Mouse (Mus musculus) C2C12 (cell line): ENCODE measurements around the gene Bmp2. TPM values are rescaled to one million over a fixed set of nuclear protein-coding genes. Genes with fewer than 3 reads are reported as not detected.

Source experiments
- H3K27me3 ChIP-seq: one replicate; pipeline ENCODE4 v1.6.1; 2011; ENCODE audit not compliant: control insufficient read depth, insufficient read depth, insufficient read length
- H3K36me3 ChIP-seq: one replicate; pipeline ENCODE4 v1.6.1; 2011; ENCODE audit not compliant: control insufficient read depth, insufficient read depth
- H3K4me3 ChIP-seq: one replicate; pipeline ENCODE4 v1.5.1; 2011; ENCODE audit warnings: mild to moderate bottlenecking, control low read depth; ENCODE audit not compliant: poor library complexity, insufficient read depth, severe bottlenecking
- H3K79me2 ChIP-seq: one replicate; pipeline ENCODE4 v1.6.1; 2011; ENCODE audit not compliant: control insufficient read depth, insufficient read depth
- H3K79me3 ChIP-seq: one replicate; pipeline ENCODE4 v1.6.1; 2011; ENCODE audit warnings: low read depth, control low read depth
- H3ac ChIP-seq: one replicate; pipeline ENCODE3; 2011; ENCODE audit warnings: low read depth; ENCODE audit not compliant: control insufficient read depth, insufficient read length
- CEBPB ChIP-seq: IDR thresholded peaks from one replicate; pipeline ENCODE4 v1.6.1; 2011; ENCODE audit warnings: low read depth, mild to moderate bottlenecking, control low read depth, moderate library complexity
- CTCF ChIP-seq: IDR thresholded peaks from one replicate; pipeline ENCODE4 v1.5.1; 2011; ENCODE audit not compliant: control insufficient read depth, insufficient read depth, insufficient read length
- FOSL1 ChIP-seq: IDR thresholded peaks from one replicate; pipeline ENCODE4 v1.8.0; 2011; ENCODE audit warnings: mild to moderate bottlenecking, low read length; ENCODE audit not compliant: poor library complexity, insufficient read depth, severe bottlenecking
- MAX ChIP-seq: IDR thresholded peaks from one replicate; pipeline ENCODE4 v1.6.1; 2011; ENCODE audit warnings: mild to moderate bottlenecking, control low read depth
- MYOD1 ChIP-seq: IDR thresholded peaks from one replicate; pipeline ENCODE4 v1.6.1; 2011; ENCODE audit warnings: low read depth; ENCODE audit not compliant: control insufficient read depth, insufficient read length
- MYOG ChIP-seq: IDR thresholded peaks from one replicate; pipeline ENCODE4 v1.6.1; 2011; ENCODE audit not compliant: control insufficient read depth, insufficient read length; ENCODE audit errors: extremely low read depth
- USF1 ChIP-seq: IDR thresholded peaks from one replicate; pipeline ENCODE4 v1.6.1; 2011; ENCODE audit warnings: low read depth, mild to moderate bottlenecking, control low read depth, moderate library complexity
- long read RNA-seq, 2 experiments: library from polyadenylated mRNA; unstranded; transcript quantifications; one replicate each; pipeline ENCODE4 v2.0.0; 2019 to 2020
- polyA plus RNA-seq: library from polyadenylated mRNA; unstranded; fragments of >200 nt; fragmentation: generic; extraction: Trizol; gene quantifications from one replicate; pipeline ENCODE4 v1.2.1, GENCODE M21; 2012; ENCODE audit warnings: missing spikeins

The Bmp2 gene
- polyA plus RNA-seq: 0.16 TPM
- long read RNA-seq, experiment 1: 0 reads
- long read RNA-seq, experiment 2, partial matches to known transcripts: 0 of 1 reads
- long read RNA-seq, experiment 2, other reads (novel, unspliced or antisense): 0 of 1 reads

GRCm38 (mm10) chr2:133552031-133552841 is at the start of gene Bmp2:
Gene Bmp2, plus strand, starts transcription at chr2:133552159.
- no peak for TF ChIP-seq MAX
- TF ChIP-seq CEBPB: no peak
- TF ChIP-seq MYOD1: no peak
- no peak for TF ChIP-seq CTCF
- no peak for TF ChIP-seq USF1
- no peak for TF ChIP-seq FOSL1
- TF ChIP-seq MYOG: no peak

GRCm38 (mm10) chr2:133505678-133506077 is 46.3 kb upstream of the Bmp2 start:
- Histone ChIP-seq H3K4me3 (no peak overlapping the region), H3K79me2 (no peaks in the 10 kb centered on the region)

More at GRCm38 (mm10) chr2:133552031-133552841, at the start of gene Bmp2:
- Histone ChIP-seq H3K27me3 (no peaks in the 10 kb centered on the region), H3ac (no peak within 1 kb of the TSS), H3K36me3 (no peaks in the 10 kb centered on the region), H3K79me3 (no peaks in the 10 kb centered on the region), H3K4me3 (no peak within 1 kb of the TSS), H3K79me2 (no peaks in the 10 kb centered on the region)

GRCm38 (mm10) chr2:133507045-133507444 is 44.9 kb upstream of the Bmp2 start:
- H3K36me3 ChIP-seq: no peaks in the 10 kb centered on the region
- no peaks in the 10 kb centered on the region for H3K79me2 ChIP-seq
- TF ChIP-seq MYOD1 (no peak), CEBPB (no peak), MAX (no peak), CTCF (no peak), USF1 (no peak), FOSL1 (no peak), MYOG (no peak)
- no peaks in the 10 kb centered on the region for H3K27me3 ChIP-seq
- H3K4me3 ChIP-seq: no peak overlapping the region
- H3ac ChIP-seq: no peak overlapping the region
- H3K79me3 ChIP-seq: no peaks in the 10 kb centered on the region

More at GRCm38 (mm10) chr2:133505678-133506077, 46.3 kb upstream of the Bmp2 start:
- TF ChIP-seq MAX (no peak), MYOG (no peak), CTCF (no peak), FOSL1 (no peak), MYOD1 (no peak), USF1 (no peak), CEBPB (no peak)
- no peaks in the 10 kb centered on the region for H3K27me3 ChIP-seq
- H3ac ChIP-seq: no peak overlapping the region
- no peaks in the 10 kb centered on the region for H3K79me3 ChIP-seq
- no peaks in the 10 kb centered on the region for H3K36me3 ChIP-seq

GRCm38 (mm10) chr2:133509141-133509540 is 42.8 kb upstream of the Bmp2 start:
- no peaks in the 10 kb centered on the region for H3K79me2 ChIP-seq
- H3ac ChIP-seq: no peak overlapping the region
- TF ChIP-seq CTCF: no peak
- no peak for TF ChIP-seq MYOG
- no peak overlapping the region for H3K4me3 ChIP-seq
- no peaks in the 10 kb centered on the region for H3K27me3 ChIP-seq
- no peaks in the 10 kb centered on the region for H3K36me3 ChIP-seq
- no peaks in the 10 kb centered on the region for H3K79me3 ChIP-seq

- TF ChIP-seq MYOG (no peak), MAX (no peak), USF1 (no peak), CEBPB (no peak)
- H3K79me2 ChIP-seq: no peaks in the 10 kb centered on the region
- H3K79me3 ChIP-seq: no peaks in the 10 kb centered on the region
- H3K4me3 ChIP-seq: no peak overlapping the region
- H3ac ChIP-seq: no peak overlapping the region
- H3K27me3 ChIP-seq: no peaks in the 10 kb centered on the region
- H3K36me3 ChIP-seq: no peaks in the 10 kb centered on the region
Observed at GRCm38 (mm10) chr2:133511011-133511779, 40.8 kb upstream of the Bmp2 start.
